Mouse (Mus musculus): ENCODE measurements around the gene Trpc5.

Trpc5 gene

DNA sequence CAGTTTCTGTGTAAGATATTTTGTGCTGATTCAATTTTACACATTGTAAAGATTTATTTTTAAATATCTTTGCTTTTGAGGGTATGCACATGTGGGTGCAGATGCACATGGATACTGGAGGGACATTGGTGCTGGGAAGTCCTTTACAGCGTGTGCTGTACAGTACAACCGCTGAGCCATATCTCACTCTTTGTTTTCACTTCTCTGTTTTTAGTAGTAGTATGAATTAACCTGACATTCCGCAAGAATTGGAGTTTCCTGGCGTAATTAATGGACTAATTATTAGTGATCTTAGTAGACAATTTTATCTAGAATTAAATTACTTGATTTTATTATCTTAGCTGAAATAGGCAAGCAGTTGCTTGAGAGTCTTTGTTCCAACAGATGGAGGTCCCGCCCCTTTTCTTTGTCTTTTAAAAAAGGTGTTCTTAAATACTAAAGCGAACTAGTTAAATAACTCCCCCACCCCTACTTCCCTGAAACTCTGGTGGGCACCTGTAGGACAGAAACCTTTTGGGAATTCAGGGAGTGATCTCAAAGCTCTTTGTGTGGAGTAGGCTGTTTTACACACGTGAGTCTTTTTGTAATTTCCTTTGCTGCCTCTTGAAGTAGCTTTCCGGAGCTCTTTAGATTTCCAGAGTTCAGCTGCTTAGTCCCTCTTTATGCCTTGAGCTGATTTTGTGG lies 352.5 kb downstream of the Trpc5 start:
- no peak for DNase-seq (ENCODE audit: low read depth, low spot score)

Data from c-Kit-negative CD71-positive TER-119-positive erythroid progenitor cells, embryonic 14.5 days (primary cell).